Mouse (Mus musculus) ES-Bruce4 (cell line): ENCODE results near the gene Rmdn2.

Experiments
- CTCF ChIP-seq: IDR thresholded peaks from one replicate; pipeline ENCODE4 v1.8.1; 2011; ENCODE audit warnings: low read depth, low read length
- POLR2A ChIP-seq: IDR thresholded peaks from one replicate; pipeline ENCODE4 v1.8.1; 2011; ENCODE audit warnings: low read length; ENCODE audit not compliant: insufficient read depth

DNA sequence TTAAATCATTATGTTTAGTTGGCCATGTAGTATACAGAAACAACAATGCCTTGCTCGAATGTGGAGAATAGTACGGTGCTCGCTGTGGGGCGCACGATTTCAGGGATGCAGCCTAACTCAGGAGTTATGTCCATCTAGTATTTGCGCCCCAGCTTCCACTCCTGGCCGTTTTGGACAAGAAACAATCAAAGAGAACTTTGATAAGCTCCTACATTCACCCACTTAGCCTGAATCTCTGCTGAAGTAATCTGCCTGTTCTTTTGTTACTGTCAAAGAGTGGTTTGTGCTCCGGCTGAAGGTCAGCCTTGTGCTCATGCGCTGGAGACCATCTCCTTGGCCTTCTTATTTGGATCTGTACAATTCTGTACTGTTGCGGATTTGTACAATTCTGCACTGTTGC, 6.8 kb downstream of the Rmdn2 start:
- TF ChIP-seq POLR2A (no peak), CTCF (no peak)
